Mouse (Mus musculus): ENCODE results near the gene Sos2. TPM values are rescaled to one million over a fixed set of nuclear protein-coding genes. Genes with fewer than 3 reads are reported as not detected.
"Not testable (repeated sequence)": the region's sequence is repeated elsewhere in the genome, so short reads cannot be mapped to it uniquely, and the experiment has no call there.

The Sos2 gene
- total and polyA plus RNA-seq, 3 experiments: 21.3 to 38.5 (median 33.7) TPM

- no peaks in the 10 kb centered on the region for H3K79me2 ChIP-seq (replicated peaks; ENCODE audit: control insufficient read depth, insufficient read depth, low read length)
- no peaks in the 10 kb centered on the region for H3K27me3 ChIP-seq (ENCODE audit: control insufficient read depth, insufficient read depth, low read length)
- intact Hi-C loops (cut with DNase I): loop anchor here (2.0 kb wide), 4 partner anchors 71 to 209 kb away; partner anchors contain the start of genes Arf6 and Gm9887
- H3K4me1 ChIP-seq (ENCODE audit: control insufficient read depth, insufficient read depth, low read length): peaks cover 5% of the 10 kb centered on the region
- peak overlapping the region; percentile 51 for H3K4me3 ChIP-seq
- H3K36me3 ChIP-seq (ENCODE audit: control insufficient read depth, insufficient read depth, low read length): no peaks in the 10 kb centered on the region
- TF ChIP-seq POLR2A (IDR thresholded peaks at IDR 0.05; ENCODE audit: insufficient read depth, low read depth, low read length) (no peak), CTCF (IDR thresholded peaks at IDR 0.05) (peak; percentile 91)
- peak overlapping the region; percentile 89 for H3K27ac ChIP-seq
- peak; percentile 65 to 78 for DNase-seq
- peak overlapping the region; percentile 76 for H3K9ac ChIP-seq (ENCODE audit: low read depth, low read length)
- WGBS: 9% methylated on average over 17 of the region's 17 CpGs
Observed at GRCm38 (mm10) chr12:69573916-69574881, 107.5 kb downstream of the Sos2 start.

DNA sequence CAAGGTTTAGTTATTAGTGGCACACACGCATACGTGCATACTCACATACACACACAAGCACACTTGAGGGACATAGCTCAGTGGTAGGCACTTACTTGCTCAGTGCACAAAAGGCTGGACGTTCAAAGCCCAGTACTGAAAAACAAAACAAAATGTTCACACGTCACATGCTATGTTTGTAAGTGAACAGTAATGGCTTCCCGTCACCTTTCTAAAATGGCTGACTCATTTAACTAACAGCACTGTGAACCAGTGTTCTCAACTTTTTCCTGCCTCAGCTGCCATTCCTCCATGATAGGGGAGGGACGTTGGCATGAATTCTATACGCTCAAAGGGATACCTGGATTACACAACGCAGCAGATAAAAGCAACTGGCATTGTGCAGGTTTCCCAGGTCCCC is 108.4 kb downstream of the Sos2 start:
- H3K4me1 ChIP-seq (ENCODE audit: control insufficient read depth, insufficient read depth, low read length): peaks cover 5% of the 10 kb centered on the region
- H3K79me2 ChIP-seq (replicated peaks; ENCODE audit: control insufficient read depth, insufficient read depth, low read length): no peaks in the 10 kb centered on the region
- H3K27ac ChIP-seq: no peak overlapping the region
- WGBS: 96% methylated on average over 8 of the region's 8 CpGs
- intact Hi-C loops (cut with DNase I): loop anchor here (2.0 kb wide), 1 partner anchor 110 kb away; no protein-coding TSS in a partner anchor
- H3K27me3 ChIP-seq (ENCODE audit: control insufficient read depth, insufficient read depth, low read length): no peaks in the 10 kb centered on the region
- no peaks in the 10 kb centered on the region for H3K36me3 ChIP-seq (ENCODE audit: control insufficient read depth, insufficient read depth, low read length)
- DNase-seq: no peak
- TF ChIP-seq CTCF (IDR thresholded peaks at IDR 0.05) (no peak), POLR2A (IDR thresholded peaks at IDR 0.05; ENCODE audit: insufficient read depth, low read depth, low read length) (no peak), EP300 (IDR thresholded peaks at IDR 0.05; ENCODE audit: insufficient read depth, low read depth, low read length) (no peak)
- no peak overlapping the region for H3K9ac ChIP-seq (ENCODE audit: low read depth, low read length)
- no peak overlapping the region for H3K4me3 ChIP-seq

- WGBS: 91% methylated on average over 3 of the region's 3 CpGs
- no peak overlapping the region for H3K9ac ChIP-seq (ENCODE audit: low read depth, low read length)
- H3K4me1 ChIP-seq (ENCODE audit: control insufficient read depth, insufficient read depth, low read length): peaks cover 5% of the 10 kb centered on the region
- no peaks in the 10 kb centered on the region for H3K79me2 ChIP-seq (replicated peaks; ENCODE audit: control insufficient read depth, insufficient read depth, low read length)
- no peak for TF ChIP-seq POLR2A (IDR thresholded peaks at IDR 0.05; ENCODE audit: insufficient read depth, low read depth, low read length)
- TF ChIP-seq CTCF (IDR thresholded peaks at IDR 0.05): no peak
- TF ChIP-seq EP300 (IDR thresholded peaks at IDR 0.05; ENCODE audit: insufficient read depth, low read depth, low read length): no peak
- intact Hi-C loops (cut with DNase I): no loop called here
- no peaks in the 10 kb centered on the region for H3K27me3 ChIP-seq (ENCODE audit: control insufficient read depth, insufficient read depth, low read length)
- no peak for DNase-seq
- no peak overlapping the region for H3K4me3 ChIP-seq
- no peak overlapping the region for H3K27ac ChIP-seq
- no peaks in the 10 kb centered on the region for H3K36me3 ChIP-seq (ENCODE audit: control insufficient read depth, insufficient read depth, low read length)
Observed at GRCm38 (mm10) chr12:69569926-69570325, 111.7 kb downstream of the Sos2 start.

- Histone ChIP-seq H3K4me3 (no peak overlapping the region), H3K4me1 (ENCODE audit: control insufficient read depth, insufficient read depth, low read length) (no peaks in the 10 kb centered on the region), H3K9ac (ENCODE audit: low read depth, low read length) (no peak overlapping the region), H3K27me3 (ENCODE audit: control insufficient read depth, insufficient read depth, low read length) (no peaks in the 10 kb centered on the region), H3K27ac (no peak overlapping the region), H3K79me2 (replicated peaks; ENCODE audit: control insufficient read depth, insufficient read depth, low read length) (no peaks in the 10 kb centered on the region), H3K36me3 (ENCODE audit: control insufficient read depth, insufficient read depth, low read length) (no peaks in the 10 kb centered on the region)
- TF ChIP-seq POLR2A (IDR thresholded peaks at IDR 0.05; ENCODE audit: insufficient read depth, low read depth, low read length): no peak
- TF ChIP-seq CTCF (IDR thresholded peaks at IDR 0.05): no peak
- TF ChIP-seq EP300 (IDR thresholded peaks at IDR 0.05; ENCODE audit: insufficient read depth, low read depth, low read length): no peak
- 67% methylated on average over 3 of the region's 3 CpGs for WGBS
- DNase-seq: no peak
- intact Hi-C loops (cut with DNase I): no loop called here
Observed at GRCm38 (mm10) chr12:69568266-69568665, 113.4 kb downstream of the Sos2 start.

DNA sequence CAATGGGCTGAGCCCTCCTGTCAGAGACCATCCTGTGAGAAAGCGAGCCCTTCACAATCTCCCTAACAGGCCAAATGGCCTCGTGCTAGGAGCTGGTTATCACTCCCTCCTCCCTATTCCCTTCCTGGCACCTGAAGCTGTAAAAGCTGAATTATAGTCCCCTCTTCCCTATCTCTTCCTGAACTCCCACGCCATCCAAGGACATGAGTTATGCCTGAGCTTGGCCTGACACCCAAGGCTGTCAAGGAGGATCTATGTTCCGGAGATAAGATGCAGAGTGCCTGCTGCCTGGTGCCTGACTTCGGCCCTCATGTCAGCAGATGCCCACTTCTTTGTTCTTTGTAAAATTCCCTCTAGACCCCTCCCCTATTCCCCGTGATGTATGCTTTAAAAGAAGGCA is 120.6 kb downstream of the Sos2 start:
- H3K4me1 ChIP-seq (ENCODE audit: control insufficient read depth, insufficient read depth, low read length); H3K27me3 ChIP-seq (ENCODE audit: control insufficient read depth, insufficient read depth, low read length); intact Hi-C loops (cut with DNase I); H3K9ac ChIP-seq (ENCODE audit: low read depth, low read length); H3K27ac ChIP-seq; H3K79me2 ChIP-seq (replicated peaks; ENCODE audit: control insufficient read depth, insufficient read depth, low read length); H3K4me3 ChIP-seq; DNase-seq; H3K36me3 ChIP-seq (ENCODE audit: control insufficient read depth, insufficient read depth, low read length): not testable (repeated sequence)
- 74% methylated on average over 6 of the region's 6 CpGs for WGBS

DNA sequence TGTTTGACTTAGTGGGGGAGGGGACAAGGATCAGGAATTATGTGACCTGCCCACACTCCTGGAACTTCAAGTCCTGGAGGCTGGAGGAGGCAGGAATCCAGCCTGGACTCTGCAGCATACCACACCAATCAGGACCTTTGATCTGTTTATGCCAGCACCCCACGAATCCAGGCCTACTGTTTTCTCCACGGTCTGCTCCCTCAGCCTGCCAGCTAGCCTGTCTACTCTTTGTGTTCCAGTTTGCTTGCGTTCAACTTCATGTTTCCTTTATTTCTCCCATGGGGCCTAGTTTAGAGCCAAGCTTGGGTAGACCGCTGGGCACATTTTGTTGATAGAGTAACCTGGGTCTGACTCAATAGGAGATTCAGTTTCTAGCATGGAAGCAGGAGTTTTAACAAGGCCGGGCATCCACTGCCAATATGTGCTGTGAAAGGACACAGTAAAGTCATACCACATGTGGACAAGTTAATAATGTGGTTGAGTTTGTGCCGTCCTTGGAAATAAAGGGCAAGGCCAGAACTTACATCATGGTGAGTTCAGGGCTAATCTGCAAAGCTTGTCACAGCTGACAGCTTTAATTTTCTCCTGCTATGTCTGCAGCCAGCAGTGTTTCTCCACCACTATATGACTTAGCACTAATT is 125.3 kb downstream of the Sos2 start:
- Histone ChIP-seq H3K9ac (ENCODE audit: low read depth, low read length) (no peak overlapping the region), H3K36me3 (ENCODE audit: control insufficient read depth, insufficient read depth, low read length) (no peaks in the 10 kb centered on the region), H3K4me3 (no peak overlapping the region), H3K79me2 (replicated peaks; ENCODE audit: control insufficient read depth, insufficient read depth, low read length) (no peaks in the 10 kb centered on the region), H3K27ac (no peak overlapping the region), H3K4me1 (ENCODE audit: control insufficient read depth, insufficient read depth, low read length) (no peaks in the 10 kb centered on the region), H3K27me3 (ENCODE audit: control insufficient read depth, insufficient read depth, low read length) (no peaks in the 10 kb centered on the region)
- 62% methylated on average over 6 of the region's 6 CpGs for WGBS
- no peak for TF ChIP-seq POLR2A (IDR thresholded peaks at IDR 0.05; ENCODE audit: insufficient read depth, low read depth, low read length)
- no peak for DNase-seq
- intact Hi-C loops (cut with DNase I): no loop called here
